Mouse (Mus musculus) yolk sac, embryonic 10.5 days (tissue): ENCODE measurements around the gene Ghr.
A peak's percentile ranks its signal among the peaks of the same experiment; 100 is the strongest.

Source experiments
- DNase-seq: peaks from one replicate; pipeline ENCODE4 v3.0.0-alpha.2; 2017; ENCODE audit warnings: low spot score

Gene Ghr

GRCm38 (mm10) chr15:3536309-3536900 lies 46.9 kb downstream of the Ghr start:
- DNase-seq: no peak

- no peak for DNase-seq
These were observed 69.3 kb downstream of the Ghr start for GRCm38 (mm10) chr15:3514027-3514426.

GRCm38 (mm10) chr15:3512380-3512779 lies 70.9 kb downstream of the Ghr start:
- DNase-seq: no peak

- no peak for DNase-seq
These were observed 71.6 kb downstream of the Ghr start for GRCm38 (mm10) chr15:3511639-3512171.

- DNase-seq: no peak
These were observed 74.2 kb downstream of the Ghr start for GRCm38 (mm10) chr15:3509089-3509488.

GRCm38 (mm10) chr15:3507329-3507728 lies 76.0 kb downstream of the Ghr start:
- no peak for DNase-seq

- no peak for DNase-seq
These were observed 78.6 kb downstream of the Ghr start for GRCm38 (mm10) chr15:3504700-3505099.

GRCm38 (mm10) chr15:3501683-3502082 lies 81.6 kb downstream of the Ghr start:
- DNase-seq: no peak

- no peak for DNase-seq
These were observed 84.3 kb downstream of the Ghr start for GRCm38 (mm10) chr15:3499020-3499419.

GRCm38 (mm10) chr15:3497946-3498580 lies 85.2 kb downstream of the Ghr start:
- no peak for DNase-seq

GRCm38 (mm10) chr15:3490868-3491267 lies 92.4 kb downstream of the Ghr start:
- no peak for DNase-seq

- DNase-seq: no peak
These were observed 93.3 kb downstream of the Ghr start for GRCm38 (mm10) chr15:3490011-3490410.

- no peak for DNase-seq
These were observed 94.1 kb downstream of the Ghr start for GRCm38 (mm10) chr15:3489180-3489579.

- DNase-seq: no peak
These were observed 94.7 kb downstream of the Ghr start for GRCm38 (mm10) chr15:3488601-3489000.

- no peak for DNase-seq
These were observed 96.6 kb downstream of the Ghr start for GRCm38 (mm10) chr15:3486691-3487090.

GRCm38 (mm10) chr15:3485367-3485766 lies 97.9 kb downstream of the Ghr start:
- DNase-seq: no peak

GRCm38 (mm10) chr15:3483451-3483850 lies 99.8 kb downstream of the Ghr start:
- DNase-seq: no peak

GRCm38 (mm10) chr15:3469230-3469629 lies 114.1 kb downstream of the Ghr start:
- DNase-seq: no peak

GRCm38 (mm10) chr15:3466608-3467007 lies 116.7 kb downstream of the Ghr start:
- DNase-seq: no peak

GRCm38 (mm10) chr15:3464754-3465153 lies 118.5 kb downstream of the Ghr start:
- DNase-seq: peak; percentile 83

- DNase-seq: no peak
These were observed 126.7 kb downstream of the Ghr start for GRCm38 (mm10) chr15:3456543-3456942.

GRCm38 (mm10) chr15:3455572-3455971 lies 127.7 kb downstream of the Ghr start:
- no peak for DNase-seq

GRCm38 (mm10) chr15:3452080-3452752 lies 131.1 kb downstream of the Ghr start:
- no peak for DNase-seq
